ENCODE assay signal across 7 mouse cellular contexts in genomic region chr2:21964027-21964605, GRCm38 (mm10).
DNase-seq lines count a peak whose midpoint lies in the region; ATAC-seq lines count a peak whose summit lies in the region.

No protein-coding gene starts in this region.

- WGBS in lung, embryonic 16.5 days, result 2% methylated on average over 10 of the region's 10 CpGs
- 0% methylated on average over 10 of the region's 10 CpGs for WGBS in hindbrain, embryonic 14.5 days
- WGBS in midbrain, embryonic 11.5 days, result under 1% methylated on average over 10 of the region's 10 CpGs

- no peak overlapping the region for H3K9ac ChIP-seq in lung, embryonic 16.5 days (ENCODE audit: low read length)
- peak overlapping the region; percentile 49 for H3K9ac ChIP-seq in hindbrain, embryonic 14.5 days
- peak overlapping the region; percentile 26 for H3K9ac ChIP-seq in midbrain, embryonic 11.5 days (ENCODE audit: low read length)

- no peak for DNase-seq in lung, adult 18-20 months
- peak; percentile 34 for DNase-seq in embryo, embryonic 11.5 days (ENCODE audit: low read depth, low spot score)
- peak; percentile 78 for DNase-seq in hindbrain, embryonic 14.5 days (ENCODE audit: low spot score)
- peak; percentile 90 for DNase-seq in midbrain, embryonic 11.5 days (ENCODE audit: low spot score, missing footprints)
- DNase-seq in thymus, postnatal 10 days (ENCODE audit: low spot score in 2 of 2), result no peak
- no peak for DNase-seq in ovary, adult 18-20 months (ENCODE audit: low spot score)

- no peak overlapping the region for H3K4me3 ChIP-seq in lung, embryonic 16.5 days (ENCODE audit: low read length)
- H3K4me3 ChIP-seq in hindbrain, embryonic 14.5 days (replicated peaks; ENCODE audit: low read length), result peak overlapping the region; percentile 18
- no peak overlapping the region for H3K4me3 ChIP-seq in midbrain, embryonic 11.5 days (ENCODE audit: low read depth, low read length)

- no peak overlapping the region for H3K27ac ChIP-seq in lung, embryonic 16.5 days (ENCODE audit: low read length)
- H3K27ac ChIP-seq in hindbrain, embryonic 14.5 days, result peak overlapping the region; percentile 86
- peak overlapping the region; percentile 72; the same call in 1 of the 2 replicates for H3K27ac ChIP-seq in midbrain, embryonic 11.5 days (ENCODE audit: low read depth, low read length)

- ATAC-seq in lung, embryonic 16.5 days (ENCODE audit: low read depth), result peak; percentile 28; the same call in 1 of the 2 replicates
- ATAC-seq in hindbrain, embryonic 14.5 days (ENCODE audit: low FRiP score), result peak; percentile 94
- ATAC-seq in midbrain, embryonic 11.5 days (ENCODE audit: low FRiP score), result peak; percentile 96

- peak overlapping the region; percentile 23; the same call in 1 of the 2 replicates for H3K4me2 ChIP-seq in lung, embryonic 16.5 days (ENCODE audit: low read depth, low read length)
- H3K4me2 ChIP-seq in hindbrain, embryonic 14.5 days (replicated peaks), result peak overlapping the region; percentile 49
- H3K4me2 ChIP-seq in midbrain, embryonic 11.5 days, result peak overlapping the region; percentile 34

- H3K9me3 ChIP-seq in lung, embryonic 16.5 days (ENCODE audit: control insufficient read depth, low read length), result no peaks in the 10 kb centered on the region
- H3K9me3 ChIP-seq in hindbrain, embryonic 14.5 days (ENCODE audit: control insufficient read depth, low read length), result no peaks in the 10 kb centered on the region
- H3K9me3 ChIP-seq in midbrain, embryonic 11.5 days (ENCODE audit: control insufficient read depth, low read length), result no peaks in the 10 kb centered on the region

- no peaks in the 10 kb centered on the region for H3K27me3 ChIP-seq in lung, embryonic 16.5 days (ENCODE audit: control insufficient read depth, insufficient read depth, low read depth, low read length)
- H3K27me3 ChIP-seq in hindbrain, embryonic 14.5 days (ENCODE audit: control insufficient read depth, insufficient read depth, low read length), result no peaks in the 10 kb centered on the region
- H3K27me3 ChIP-seq in midbrain, embryonic 11.5 days (ENCODE audit: control insufficient read depth, insufficient read depth, low read length), result no peaks in the 10 kb centered on the region

- H3K4me1 ChIP-seq in lung, embryonic 16.5 days (replicated peaks; ENCODE audit: control insufficient read depth, insufficient read depth, low read length), result no peaks in the 10 kb centered on the region; the same call in 1 of the 2 replicates
- peaks cover 21% of the 10 kb centered on the region; the same call in 1 of the 2 replicates for H3K4me1 ChIP-seq in hindbrain, embryonic 14.5 days (replicated peaks; ENCODE audit: control insufficient read depth, insufficient read depth, low read length)
- H3K4me1 ChIP-seq in midbrain, embryonic 11.5 days (ENCODE audit: control insufficient read depth, insufficient read depth, low read length), result peaks cover 6% of the 10 kb centered on the region; the same call in 1 of the 2 replicates

- H3K36me3 ChIP-seq in lung, embryonic 16.5 days (ENCODE audit: control insufficient read depth, insufficient read depth, low read length), result no peaks in the 10 kb centered on the region
- no peaks in the 10 kb centered on the region for H3K36me3 ChIP-seq in hindbrain, embryonic 14.5 days (replicated peaks; ENCODE audit: control insufficient read depth, insufficient read depth)
- no peaks in the 10 kb centered on the region for H3K36me3 ChIP-seq in midbrain, embryonic 11.5 days (ENCODE audit: control insufficient read depth, insufficient read depth, low read length)

Comparison
In these comparisons a context has a peak if more than half of its experiments do, and no peak if none do; other contexts are left out.
1. ATAC-seq: peak in every context shown above with its lines; median percentile 96 in midbrain, embryonic 11.5 days; 94 in hindbrain, embryonic 14.5 days; 28 in lung, embryonic 16.5 days.
2. DNase-seq: peak in embryo, embryonic 11.5 days (single experiment), hindbrain, embryonic 14.5 days (single experiment) and midbrain, embryonic 11.5 days (single experiment); none in lung, adult 18-20 months (0 of 2), thymus, postnatal 10 days (0 of 2) and ovary, adult 18-20 months (single experiment).
3. Peak in every context shown above with its lines, with median percentiles within 50 percentile points of each other: H3K4me2 ChIP-seq.